Mouse (Mus musculus): ENCODE measurements at regions not wholly inside any gene's neighbourhood (a gene's known extent, or its start where the extent isn't known, plus 50 kb on each side); places are given as distances from the start of the nearest gene placed in this dataset.

DNA sequence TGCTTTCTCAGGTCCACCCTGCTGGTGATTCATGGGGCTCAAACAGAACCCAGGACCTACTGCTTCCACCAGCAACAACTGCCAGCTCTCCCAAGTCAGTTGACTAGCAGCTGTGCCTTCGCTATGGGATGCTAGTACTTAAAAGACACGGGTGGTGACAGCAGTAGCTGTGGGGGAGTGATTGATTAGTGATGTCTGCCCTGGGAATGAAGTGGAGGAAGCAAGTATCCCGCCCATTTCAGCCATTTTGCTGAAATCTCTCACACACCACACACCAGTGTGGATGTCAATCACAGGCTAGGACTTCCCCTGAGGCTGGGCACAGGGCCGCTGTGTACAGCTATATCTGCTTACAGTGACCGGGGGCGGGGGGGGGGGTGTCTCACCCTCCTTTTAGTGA is 153.2 kb downstream of the Matn1 start:
- intact Hi-C loops (cut with DNase I): no loop called here

DNA sequence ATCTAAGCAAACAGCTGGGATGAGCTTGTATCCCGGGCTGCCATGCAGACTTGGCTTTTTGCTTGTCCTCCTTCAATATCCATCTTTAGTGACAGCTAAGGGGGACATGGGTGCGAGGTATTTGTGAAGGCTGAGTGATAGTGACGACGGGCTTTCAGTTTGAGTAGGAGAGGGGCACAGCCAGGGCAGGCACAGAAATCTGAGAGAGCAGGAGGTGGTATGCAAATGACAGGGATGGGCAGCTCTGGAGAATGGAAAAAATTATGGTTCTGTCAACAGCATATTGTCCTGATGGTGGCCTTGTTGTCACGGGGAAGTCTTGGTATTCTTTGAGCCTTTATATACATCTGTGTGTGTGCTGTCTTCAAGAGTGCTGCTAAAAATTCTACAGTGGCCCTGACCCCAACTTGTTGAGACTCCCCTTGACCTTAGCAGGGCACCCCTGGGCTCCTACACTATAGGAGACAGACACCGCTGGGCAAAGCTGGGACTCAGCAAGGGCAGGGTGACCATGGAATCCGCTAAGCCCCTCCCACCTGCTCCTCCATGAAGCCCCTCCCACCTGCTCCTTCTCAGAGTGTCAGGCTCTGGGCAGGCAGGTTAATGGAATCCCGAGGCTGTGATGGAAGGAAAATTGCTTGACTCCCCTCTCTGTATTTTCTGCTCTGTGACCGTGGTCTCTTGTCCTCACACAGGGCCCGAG is 156.1 kb downstream of the Matn1 start:
- intact Hi-C loops (cut with DNase I): no loop called here

DNA sequence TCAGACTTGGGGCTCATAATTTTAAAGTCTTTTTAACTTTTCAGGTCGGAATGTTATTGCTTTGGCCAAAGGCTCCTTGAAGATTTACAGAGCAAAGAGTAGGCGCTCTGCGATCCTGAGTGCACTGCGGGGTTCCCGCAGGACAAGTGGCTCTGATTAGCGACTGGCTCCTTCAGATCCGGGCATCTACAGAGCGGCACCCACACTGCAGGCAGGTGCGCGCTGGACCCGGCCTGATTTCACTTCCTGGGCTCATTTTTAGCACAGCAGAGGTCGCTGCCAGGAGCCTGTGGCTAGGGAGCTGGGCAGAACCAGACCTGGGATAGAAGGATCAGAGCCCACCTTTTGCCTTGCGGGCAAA is 156.6 kb downstream of the Matn1 start:
- intact Hi-C loops (cut with DNase I): no loop called here

DNA sequence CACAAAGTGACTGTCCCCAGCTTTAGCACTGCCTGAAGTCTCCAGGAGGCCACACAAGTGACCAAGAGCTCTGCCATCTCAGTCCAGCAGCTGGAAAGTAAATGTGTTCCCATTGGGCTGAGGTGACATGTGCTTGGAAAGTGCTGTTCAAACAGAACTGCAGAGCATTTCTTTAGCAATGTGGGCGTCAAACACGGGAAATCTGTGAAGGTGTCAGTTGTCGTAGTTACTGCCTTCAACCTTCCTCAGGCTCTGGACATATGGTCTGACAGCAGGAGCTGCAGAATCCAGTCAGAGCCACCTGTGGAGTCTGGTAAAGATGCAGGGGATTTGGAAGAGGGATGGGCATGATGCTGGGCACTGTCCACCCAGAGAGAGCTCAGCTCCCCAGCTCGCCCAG is 158.0 kb downstream of the Matn1 start:
- intact Hi-C loops (cut with DNase I): no loop called here

DNA sequence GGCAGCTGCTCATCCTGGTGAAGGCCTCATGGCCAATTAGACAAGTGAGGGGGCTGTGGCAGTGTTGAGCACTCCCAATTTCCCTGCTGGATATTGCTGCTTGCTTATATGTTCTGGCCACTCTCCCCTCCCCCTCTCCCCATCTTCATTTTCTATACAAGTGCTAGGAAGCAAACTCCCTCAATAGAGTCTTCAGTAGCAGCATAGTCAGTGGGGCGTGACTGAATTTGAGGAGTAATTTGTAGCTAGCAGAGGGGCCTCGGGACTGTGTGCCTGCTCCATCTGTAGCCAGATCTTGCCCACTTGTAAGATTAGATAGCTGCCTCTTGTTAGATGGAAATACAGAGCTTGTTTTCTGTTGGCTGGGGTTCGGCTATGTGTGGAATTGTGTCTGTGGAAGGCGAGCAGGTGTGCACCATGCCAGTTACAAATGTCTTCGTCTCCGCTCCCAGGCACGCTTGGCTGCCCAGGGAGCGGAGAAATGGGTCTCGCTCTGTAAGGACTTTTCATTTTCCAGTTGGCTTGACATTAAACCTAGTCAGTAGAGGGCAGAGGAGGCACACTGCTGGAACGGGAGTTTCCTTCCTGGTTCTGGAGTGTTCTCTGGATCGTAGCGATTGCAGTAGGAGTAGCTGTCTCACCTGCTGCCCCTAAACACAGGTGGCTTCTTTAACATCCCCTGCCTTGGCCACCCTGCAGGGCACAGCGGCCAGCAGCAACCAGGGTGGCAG is 163.1 kb downstream of the Matn1 start:
- intact Hi-C loops (cut with DNase I): no loop called here

DNA sequence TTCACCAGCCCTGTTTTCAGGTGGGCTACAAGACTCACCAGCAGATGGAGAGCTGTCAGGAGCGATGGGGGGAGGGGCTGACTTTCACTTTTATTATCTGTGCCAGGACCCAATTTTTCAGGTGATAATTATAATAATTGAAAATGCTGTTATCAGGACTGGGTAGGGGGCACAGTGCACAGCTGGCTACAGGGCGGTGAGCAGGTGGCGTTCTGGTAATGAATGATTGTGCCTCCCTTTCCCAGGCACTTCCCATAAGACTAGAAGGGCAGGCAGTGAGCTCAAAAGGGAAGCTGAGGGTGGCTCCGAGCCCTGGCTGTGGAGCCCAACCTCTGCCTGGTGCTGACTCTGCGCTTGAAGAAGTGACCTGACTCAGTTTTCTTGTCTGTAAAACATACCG is 168.4 kb downstream of the Matn1 start:
- intact Hi-C loops (cut with DNase I): no loop called here

DNA sequence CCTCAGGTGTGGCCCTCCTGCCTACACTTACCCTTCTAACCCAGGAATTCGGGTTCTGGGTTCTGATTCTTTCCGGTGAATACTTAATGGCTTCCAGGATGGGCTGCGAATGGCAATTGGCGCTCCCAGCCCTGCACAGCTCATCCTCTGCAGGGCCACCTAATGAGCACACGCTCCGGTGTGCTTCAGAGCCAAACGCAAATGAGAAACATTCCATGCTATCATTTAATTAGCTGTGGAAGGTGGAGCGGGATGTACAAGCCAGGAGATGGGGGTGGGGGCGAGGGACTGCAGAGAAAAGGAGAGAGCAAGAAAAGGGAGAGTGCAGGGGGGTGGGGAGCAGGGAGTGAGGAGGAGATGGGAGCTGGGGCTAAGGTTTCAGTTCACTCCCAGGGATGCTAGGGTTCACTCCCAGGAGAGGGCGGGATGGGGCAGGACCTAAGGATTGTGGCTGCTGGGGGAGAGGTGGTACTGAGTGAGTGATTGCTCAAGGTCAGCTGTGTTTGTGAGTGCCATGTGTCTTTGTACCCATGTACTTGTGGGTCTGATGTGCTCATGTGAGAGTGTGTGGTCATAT is 169.6 kb downstream of the Matn1 start:
- intact Hi-C loops (cut with DNase I): no loop called here

DNA sequence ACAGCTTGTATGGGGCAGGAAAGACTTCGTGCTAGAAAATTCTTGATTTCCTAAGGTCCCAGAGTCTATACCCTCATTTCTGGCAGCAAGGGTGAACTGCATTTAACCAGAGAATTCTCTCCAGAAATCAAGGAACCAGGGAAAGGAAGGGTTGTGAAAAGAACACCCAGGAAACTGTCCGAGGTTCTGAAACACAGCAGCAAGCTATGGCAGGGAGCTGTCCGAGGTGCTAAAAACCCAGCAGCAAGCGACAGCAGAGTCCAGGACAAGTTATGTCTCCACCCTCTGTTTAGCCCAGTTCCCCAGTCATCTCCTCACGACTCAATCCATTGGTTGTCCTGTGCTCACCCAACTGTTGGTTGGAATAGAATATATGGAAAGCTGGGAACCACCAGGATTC is 171.1 kb downstream of the Matn1 start:
- intact Hi-C loops (cut with DNase I): no loop called here

DNA sequence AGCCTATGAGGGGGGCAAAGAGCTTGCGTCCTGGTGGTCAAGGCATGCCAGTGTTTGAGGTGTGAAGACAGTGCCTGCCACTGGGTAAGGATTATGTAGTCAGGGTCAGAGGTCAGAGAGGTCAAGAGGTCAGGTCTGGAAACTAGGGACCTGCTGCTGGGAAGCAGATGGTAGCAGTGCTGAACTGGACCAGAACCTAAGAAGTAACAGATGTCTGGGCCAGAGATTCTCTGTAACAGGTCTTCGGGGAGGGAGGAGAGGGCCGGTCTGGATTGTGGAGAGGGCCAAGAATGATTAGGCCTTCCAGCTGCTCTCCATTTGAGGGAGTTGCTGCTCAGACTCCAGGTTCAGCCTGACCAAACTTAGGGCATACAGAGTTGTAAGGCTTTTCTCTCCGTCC is 174.4 kb downstream of the Matn1 start:
- intact Hi-C loops (cut with DNase I): no loop called here

DNA sequence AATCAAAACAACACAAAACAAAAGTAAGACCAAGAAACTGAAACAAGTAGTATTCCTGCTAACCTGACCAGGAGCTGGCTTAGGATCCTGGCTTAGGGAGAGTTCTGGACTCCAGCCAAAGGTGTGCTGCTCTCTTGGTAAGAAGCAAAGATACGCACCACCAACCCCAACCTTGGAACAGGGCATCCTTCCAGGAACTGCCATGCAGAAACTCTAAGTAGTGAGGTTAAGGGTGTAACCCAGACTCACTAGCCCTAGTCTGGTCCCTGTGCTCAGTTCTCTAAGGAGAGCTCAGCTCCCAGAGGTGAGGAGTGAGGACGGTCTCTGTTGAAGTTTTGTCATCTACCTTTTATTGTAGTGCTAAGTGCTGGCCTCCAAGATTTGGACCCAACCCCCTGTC is 175.4 kb downstream of the Matn1 start:
- intact Hi-C loops (cut with DNase I): no loop called here

DNA sequence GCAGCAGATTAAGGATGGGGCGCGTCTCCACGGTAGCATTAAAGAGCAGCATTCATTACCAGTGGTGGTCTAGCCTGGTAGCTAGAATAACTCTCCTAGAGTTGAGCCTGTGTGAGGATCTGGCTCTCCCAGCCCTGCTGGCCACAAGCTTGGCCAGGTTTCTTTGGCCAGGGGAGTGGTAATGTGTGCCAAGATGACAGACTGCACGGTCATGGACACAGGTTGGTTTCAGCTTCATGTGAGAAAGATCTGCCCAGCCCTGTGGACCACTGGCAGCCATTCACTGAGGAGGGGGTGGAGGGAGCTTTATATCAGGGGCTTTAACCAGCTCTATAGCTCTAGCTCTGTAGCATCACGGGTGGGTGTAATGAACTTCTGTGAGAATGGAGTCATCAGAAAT is 176.5 kb downstream of the Matn1 start:
- intact Hi-C loops (cut with DNase I): no loop called here

DNA sequence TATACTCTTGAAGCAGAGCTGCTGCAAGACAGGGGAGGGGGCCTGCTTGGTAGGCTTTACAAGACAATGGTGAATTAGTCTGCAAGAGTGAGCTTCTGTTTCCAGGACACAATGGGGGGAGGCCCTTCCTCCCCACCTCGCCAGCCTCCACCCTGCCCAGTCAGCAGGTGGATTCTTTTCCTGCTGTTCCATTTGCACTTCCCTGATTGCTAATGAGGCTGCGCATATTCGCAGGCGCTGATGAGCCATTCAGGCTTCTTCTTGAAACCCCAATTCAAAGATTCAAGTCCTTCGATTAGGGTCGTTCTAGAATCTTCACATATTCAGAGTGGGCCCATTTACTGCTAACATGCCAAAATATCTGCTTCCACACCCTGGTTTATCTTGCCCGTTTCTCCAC is 181.8 kb downstream of the Matn1 start:
- intact Hi-C loops (cut with DNase I): no loop called here

DNA sequence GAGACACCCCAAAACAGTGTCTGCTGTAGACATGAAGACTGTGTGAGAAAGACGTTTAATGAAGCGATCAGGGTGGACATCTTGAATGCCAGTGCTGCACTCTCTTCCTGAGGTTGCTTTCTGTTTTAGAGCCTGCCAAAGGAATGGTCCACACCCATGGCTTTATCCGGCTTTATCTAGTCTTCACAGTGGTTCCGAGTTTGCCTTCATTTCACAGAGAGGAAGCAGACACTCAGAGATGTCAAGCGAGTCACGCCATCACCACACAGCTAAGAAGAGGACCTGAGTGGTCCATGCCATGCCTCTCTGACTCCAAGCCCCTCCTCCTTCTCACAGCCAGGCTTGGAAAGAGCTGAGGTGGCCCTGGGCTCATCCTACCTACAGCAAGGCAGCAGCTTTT is 182.7 kb downstream of the Matn1 start:
- intact Hi-C loops (cut with DNase I): no loop called here

DNA sequence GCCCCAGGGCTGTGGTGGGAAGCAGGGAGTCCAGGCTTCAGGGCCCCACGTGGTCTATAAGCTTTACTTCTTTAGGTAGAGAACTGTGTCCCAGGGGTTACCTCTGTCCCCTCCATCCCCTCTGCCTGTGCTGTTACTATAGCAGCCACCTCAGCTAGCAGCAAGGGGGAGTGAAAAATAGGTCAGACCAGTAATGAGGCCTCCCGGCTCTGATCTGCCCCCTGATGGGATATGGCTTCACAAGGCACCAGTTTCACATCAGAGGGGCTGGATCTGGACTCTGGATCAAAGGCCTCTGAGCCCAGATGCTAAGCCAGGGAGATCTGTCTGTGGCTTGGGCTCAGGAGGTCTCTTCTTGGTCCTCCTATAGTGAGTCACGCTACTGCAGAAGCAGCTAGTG is 184.5 kb downstream of the Matn1 start:
- intact Hi-C loops (cut with DNase I): no loop called here

DNA sequence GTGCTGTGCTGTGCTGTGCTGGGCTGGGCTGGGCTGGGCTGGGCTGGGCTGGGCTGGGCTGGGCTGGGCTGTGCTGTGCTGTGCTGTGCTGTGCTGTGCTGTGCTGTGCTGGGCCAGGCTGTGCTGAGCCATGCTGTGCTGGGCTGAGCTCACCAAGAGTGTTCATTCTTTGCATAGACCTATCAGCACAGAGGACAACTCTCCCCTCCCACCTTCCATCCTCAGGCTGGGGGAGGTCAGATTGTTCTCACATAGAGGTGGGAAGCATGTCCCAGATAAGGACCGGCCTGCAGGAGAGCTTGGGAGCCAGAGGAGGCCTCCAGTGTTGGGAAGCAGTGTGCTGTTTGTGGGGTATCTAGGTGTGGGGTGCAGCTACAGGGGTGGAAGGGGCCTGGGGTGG is 188.0 kb downstream of the Matn1 start:
- intact Hi-C loops (cut with DNase I): no loop called here

DNA sequence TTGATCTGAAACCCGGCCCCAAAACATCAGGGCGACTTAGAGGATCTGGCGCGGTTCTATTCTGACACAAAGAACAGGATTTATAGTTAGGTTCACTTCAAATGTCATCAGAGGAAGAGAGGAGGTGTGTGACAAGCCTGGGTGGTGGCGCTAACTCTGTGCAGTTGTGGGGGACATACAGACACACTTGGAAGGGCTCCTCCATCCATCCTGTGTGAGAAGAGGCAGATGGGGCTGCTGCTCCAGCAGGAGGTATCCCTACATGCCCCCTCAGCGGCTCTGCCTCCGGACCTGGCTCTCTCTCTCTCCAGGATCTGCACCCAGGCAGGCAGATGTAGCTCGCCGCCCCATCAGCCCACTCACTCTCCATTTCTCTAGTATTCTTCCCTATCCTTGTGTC is 188.6 kb downstream of the Matn1 start:
- intact Hi-C loops (cut with DNase I): no loop called here

DNA sequence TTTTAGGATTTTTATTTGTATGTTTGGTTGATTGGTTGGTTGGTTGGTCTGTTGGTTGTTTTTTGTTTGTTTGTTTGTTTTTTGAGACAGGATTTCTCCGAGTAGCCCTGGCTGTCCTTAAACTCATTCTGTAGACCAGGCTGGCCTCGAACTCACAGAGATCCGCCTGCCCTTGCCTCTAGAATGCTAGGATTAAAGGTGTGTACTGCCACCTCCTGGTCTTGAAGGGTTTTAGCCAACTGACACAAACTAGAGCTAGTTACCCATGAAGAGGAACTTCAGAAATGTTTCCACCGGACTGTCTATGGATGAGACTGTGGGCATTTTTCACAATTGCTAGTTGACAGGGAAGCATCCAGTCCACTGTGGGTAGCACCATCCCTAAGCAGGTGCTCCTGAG is 191.7 kb downstream of the Matn1 start:
- intact Hi-C loops (cut with DNase I): loop anchor here (5.0 kb wide), 1 partner anchor 174 kb away; no protein-coding TSS in a partner anchor

DNA sequence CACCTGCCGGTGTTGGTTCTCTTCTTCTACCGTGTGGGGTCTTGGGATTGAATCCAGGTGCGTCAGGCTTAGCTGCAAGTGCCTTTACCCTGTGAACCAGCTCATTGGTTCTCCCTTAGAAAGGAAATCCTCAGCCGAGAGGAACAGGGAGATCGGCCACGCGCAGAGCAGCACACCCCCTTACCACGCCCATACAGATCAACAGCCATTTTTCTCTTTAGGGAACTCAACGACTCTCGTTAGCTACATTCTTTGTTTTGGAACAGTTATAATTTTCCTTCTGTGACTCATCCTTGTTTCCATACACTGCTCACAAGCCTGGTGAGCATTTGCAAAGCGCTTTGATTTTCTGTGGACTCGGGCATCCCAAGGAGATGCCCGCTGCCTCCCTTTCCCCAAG is 194.7 kb downstream of the Matn1 start:
- intact Hi-C loops (cut with DNase I): loop anchor here (5.0 kb wide), 1 partner anchor 177 kb away; no protein-coding TSS in a partner anchor

DNA sequence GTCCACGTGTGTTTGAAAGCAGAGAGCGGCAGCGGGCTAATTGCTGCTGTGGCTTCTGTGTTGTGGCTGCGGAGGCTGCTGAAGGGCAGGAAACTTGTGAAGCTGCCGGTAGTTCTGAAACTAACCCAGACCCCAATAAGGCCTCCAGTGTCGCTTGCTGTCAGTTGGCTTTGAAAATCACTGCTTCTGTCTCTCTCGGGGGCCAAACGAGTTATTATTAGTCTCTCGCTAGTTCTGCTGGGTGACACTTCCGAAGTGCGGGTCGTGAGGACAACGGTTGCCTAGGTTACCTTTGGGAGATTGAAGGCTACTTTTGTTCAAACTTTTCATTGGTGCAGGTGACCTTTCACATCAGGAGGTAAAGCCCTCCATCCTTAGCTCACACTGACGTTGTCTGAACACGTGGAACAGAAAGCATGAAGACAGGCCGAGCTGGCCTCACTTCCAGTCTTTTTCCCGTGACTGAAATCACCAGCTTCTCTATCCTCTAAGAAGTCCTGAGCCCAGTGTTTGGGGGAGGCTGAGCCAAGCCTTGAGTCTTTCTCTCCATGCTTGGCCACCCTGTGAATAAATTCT is 197.8 kb downstream of the Matn1 start:
- intact Hi-C loops (cut with DNase I): no loop called here

DNA sequence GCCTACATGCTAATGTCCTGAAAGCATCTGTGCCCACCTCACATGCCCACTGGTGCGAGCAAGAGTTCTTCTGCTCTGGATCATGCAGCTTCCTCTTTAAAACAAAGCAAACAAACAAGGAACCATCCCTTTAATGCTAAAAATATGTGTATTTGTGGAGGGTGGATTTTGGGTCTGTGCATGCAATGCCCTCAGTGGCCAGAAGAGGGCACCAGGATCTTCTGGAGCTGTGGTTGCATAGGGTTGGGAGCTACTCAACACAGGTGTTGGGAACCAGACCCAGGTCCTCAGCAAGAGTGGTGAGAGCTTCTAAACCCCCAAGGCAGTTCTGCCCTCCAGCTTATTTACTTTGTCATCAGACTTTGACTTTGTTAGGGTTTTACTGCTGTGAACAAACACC is 201.3 kb downstream of the Matn1 start:
- intact Hi-C loops (cut with DNase I): no loop called here

DNA sequence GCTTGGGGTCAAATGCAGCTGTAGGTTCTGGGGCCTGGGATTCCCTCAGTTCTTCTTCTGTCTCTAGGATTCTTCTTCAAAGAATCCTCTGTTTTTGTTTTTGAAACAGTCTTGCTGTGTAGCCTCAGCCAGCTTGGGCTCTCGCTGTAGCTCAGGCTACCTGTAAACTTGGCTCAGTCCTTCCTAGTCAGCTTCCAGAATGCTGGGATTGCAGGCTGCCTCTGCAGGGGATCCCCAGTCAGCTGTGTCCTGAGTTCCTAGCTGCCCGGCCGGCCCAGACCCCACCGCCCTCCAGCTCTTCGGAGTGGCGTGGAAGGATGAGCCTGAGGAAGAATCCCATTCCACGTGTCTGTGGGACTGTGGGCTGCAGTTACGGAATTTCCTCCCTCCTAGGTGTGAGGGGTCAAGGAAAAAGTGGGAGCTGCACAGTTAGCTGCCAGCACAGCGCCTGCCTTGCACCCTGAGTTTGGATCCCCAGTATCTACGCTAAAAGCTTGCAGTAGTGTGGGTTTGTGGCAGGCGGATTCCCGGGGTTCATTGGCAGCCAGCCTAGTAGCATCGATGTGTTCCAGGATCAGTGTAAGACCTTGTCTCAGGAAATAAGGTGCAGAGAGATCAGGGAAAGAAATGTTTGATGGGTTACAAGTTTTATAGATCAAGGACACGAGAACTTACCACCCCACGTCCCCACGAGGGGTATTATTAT is 204.0 kb downstream of the Matn1 start:
- intact Hi-C loops (cut with DNase I): no loop called here

DNA sequence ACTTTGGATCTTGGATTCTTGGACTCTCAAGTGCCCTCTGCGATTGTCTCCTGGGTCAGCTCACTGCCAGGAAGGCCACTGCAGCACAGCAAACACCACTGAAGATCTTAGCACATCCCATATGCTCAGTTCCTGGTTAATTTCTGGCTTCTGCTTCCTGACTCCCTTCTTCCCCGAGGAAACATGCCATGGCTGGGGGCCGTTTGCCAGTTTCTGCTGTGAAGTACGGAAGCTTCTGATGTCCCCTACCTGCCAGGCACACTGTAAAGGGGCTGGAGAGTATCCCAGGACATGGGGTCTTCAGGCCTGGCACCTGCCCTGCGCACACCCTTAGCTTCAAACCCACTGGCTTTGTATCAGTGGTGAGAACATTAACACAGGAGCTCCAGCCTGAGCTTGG is 205.3 kb downstream of the Matn1 start:
- intact Hi-C loops (cut with DNase I): no loop called here
